Mouse (Mus musculus): Measurements from ENCODE around the gene Srsf5. TPM values are rescaled to one million over a fixed set of nuclear protein-coding genes. Genes with fewer than 3 reads are reported as not detected.

Srsf5 gene
- total and polyA plus RNA-seq, 2 experiments from 2014 or later, result 252 to 475 TPM

DNA sequence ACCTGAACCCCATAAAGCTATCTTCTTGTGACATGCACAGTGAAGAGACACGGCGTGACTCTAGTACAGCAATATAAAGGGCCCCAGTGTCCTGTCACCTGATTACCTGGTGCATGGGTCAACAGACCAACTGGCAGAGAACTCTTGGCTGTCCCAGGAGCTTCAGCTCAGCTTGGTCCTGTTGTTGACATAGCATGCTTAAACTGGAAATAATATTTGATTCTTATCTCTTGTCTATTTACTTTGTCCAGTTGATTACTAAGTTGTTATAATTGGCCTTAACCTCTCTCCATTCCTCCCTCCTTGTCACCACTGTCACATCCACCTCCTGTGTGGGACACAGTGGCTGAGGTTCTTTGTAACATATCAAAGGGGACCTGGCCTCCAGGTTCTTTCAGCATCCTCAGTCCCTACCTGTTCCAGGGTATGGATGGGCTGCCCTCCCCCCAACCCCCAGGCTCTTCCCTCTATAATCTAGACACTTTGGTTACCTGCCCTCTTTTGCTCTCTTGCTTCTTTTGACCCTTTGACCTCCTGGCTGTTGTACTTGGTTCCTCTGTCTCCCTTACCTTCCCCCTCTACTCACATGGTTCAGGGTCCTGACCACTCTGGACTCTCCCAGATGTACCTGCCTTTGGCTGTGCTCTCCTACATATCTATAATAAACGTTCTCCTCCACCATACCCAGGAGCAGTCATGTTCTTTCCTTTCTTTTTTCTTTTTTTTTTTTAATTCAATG, 13.7 kb upstream of the Srsf5 start:
- no peak for DNase-seq (ENCODE audit: low spot score)
- TF ChIP-seq CTCF (IDR thresholded peaks at IDR 0.05), result no peak
- WGBS, result 89% methylated on average over 3 of the region's 3 CpGs
- Histone ChIP-seq H3K9me3 (ENCODE audit: low read length) (no peaks in the 10 kb centered on the region), H3K27ac (ENCODE audit: low read depth, low read length) (no peak overlapping the region), H3K27me3 (ENCODE audit: insufficient read depth, low read length) (no peaks in the 10 kb centered on the region), H3K4me2 (ENCODE audit: low read depth, low read length, poor library complexity, severe bottlenecking) (no peak overlapping the region), H3K4me1 (ENCODE audit: insufficient read depth, low read length) (no peaks in the 10 kb centered on the region), H3K4me3 (ENCODE audit: low read depth, low read length) (no peak overlapping the region), H3K36me3 (ENCODE audit: insufficient read depth, low read length) (no peaks in the 10 kb centered on the region), H3K9ac (replicated peaks; ENCODE audit: low read length, poor library complexity, severe bottlenecking) (no peak overlapping the region)
- ATAC-seq (ENCODE audit: low FRiP score), result no peak

GRCm38 (mm10) chr12:80932865-80933264, 12.4 kb upstream of the Srsf5 start:
- DNase-seq (ENCODE audit: low spot score) (no peak), ATAC-seq (ENCODE audit: low FRiP score) (no peak)
- H3K27me3 ChIP-seq (ENCODE audit: insufficient read depth, low read length), result no peaks in the 10 kb centered on the region
- no peak for TF ChIP-seq CTCF (IDR thresholded peaks at IDR 0.05)
- H3K9me3 ChIP-seq (ENCODE audit: low read length), result no peaks in the 10 kb centered on the region
- no peak overlapping the region for H3K9ac ChIP-seq (replicated peaks; ENCODE audit: low read length, poor library complexity, severe bottlenecking)
- 100% methylated on average over 1 of the region's 1 CpGs for WGBS
- no peaks in the 10 kb centered on the region for H3K36me3 ChIP-seq (ENCODE audit: insufficient read depth, low read length)
- H3K27ac ChIP-seq (ENCODE audit: low read depth, low read length), result no peak overlapping the region
- no peak overlapping the region for H3K4me2 ChIP-seq (ENCODE audit: low read depth, low read length, poor library complexity, severe bottlenecking)
- H3K4me3 ChIP-seq (ENCODE audit: low read depth, low read length), result no peak overlapping the region
- no peaks in the 10 kb centered on the region for H3K4me1 ChIP-seq (ENCODE audit: insufficient read depth, low read length)

GRCm38 (mm10) chr12:80936751-80937150, 8.6 kb upstream of the Srsf5 start:
- 63% methylated on average over 2 of the region's 2 CpGs for WGBS
- ATAC-seq (ENCODE audit: low FRiP score) (no peak), DNase-seq (ENCODE audit: low spot score) (no peak)
- Histone ChIP-seq H3K27me3 (ENCODE audit: insufficient read depth, low read length) (no peaks in the 10 kb centered on the region), H3K4me1 (ENCODE audit: insufficient read depth, low read length) (no peaks in the 10 kb centered on the region), H3K4me3 (ENCODE audit: low read depth, low read length) (no peak overlapping the region), H3K4me2 (ENCODE audit: low read depth, low read length, poor library complexity, severe bottlenecking) (no peak overlapping the region), H3K36me3 (ENCODE audit: insufficient read depth, low read length) (no peaks in the 10 kb centered on the region), H3K27ac (ENCODE audit: low read depth, low read length) (no peak overlapping the region), H3K9ac (replicated peaks; ENCODE audit: low read length, poor library complexity, severe bottlenecking) (no peak overlapping the region), H3K9me3 (ENCODE audit: low read length) (no peaks in the 10 kb centered on the region)
- TF ChIP-seq CTCF (IDR thresholded peaks at IDR 0.05), result no peak

DNA sequence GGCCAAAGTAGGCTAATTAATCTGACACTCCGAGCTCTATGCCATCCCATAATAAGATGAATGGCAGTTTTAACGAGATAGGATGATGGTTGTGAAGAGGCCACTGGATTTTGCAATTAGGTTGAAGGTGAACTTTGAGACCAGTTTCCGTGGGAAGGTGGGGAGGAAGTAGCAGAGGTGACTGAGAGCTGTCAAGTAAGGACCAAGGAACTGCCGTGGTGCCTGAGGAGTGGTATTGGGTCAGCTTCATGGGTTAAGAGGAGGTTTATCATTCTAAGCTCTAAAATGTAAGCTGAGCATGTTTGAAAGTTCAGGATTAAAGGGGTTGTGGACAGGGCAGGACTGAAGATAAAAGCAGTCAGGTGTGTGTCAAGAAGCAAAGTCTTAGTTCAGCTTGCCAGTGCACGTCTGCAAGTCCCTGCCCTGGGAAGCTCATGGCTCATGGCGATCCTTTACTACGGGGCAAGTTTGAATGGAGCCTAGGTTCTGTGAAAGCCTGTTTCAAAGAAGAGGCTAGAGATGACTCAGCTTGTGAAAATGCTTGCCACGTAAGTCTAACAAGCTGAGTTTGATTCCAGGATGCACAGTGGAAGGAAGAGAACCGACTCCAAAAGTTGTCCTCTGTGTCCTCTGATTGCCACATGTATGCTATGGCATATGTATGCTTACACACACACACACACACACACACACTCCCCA, 7.8 kb upstream of the Srsf5 start:
- ATAC-seq (ENCODE audit: low FRiP score) (no peak), DNase-seq (ENCODE audit: low spot score) (no peak)
- Histone ChIP-seq H3K4me1 (ENCODE audit: insufficient read depth, low read length) (no peaks in the 10 kb centered on the region), H3K36me3 (ENCODE audit: insufficient read depth, low read length) (no peaks in the 10 kb centered on the region), H3K4me2 (ENCODE audit: low read depth, low read length, poor library complexity, severe bottlenecking) (no peak overlapping the region), H3K9ac (replicated peaks; ENCODE audit: low read length, poor library complexity, severe bottlenecking) (no peak overlapping the region), H3K9me3 (ENCODE audit: low read length) (no peaks in the 10 kb centered on the region), H3K27ac (ENCODE audit: low read depth, low read length) (no peak overlapping the region), H3K4me3 (ENCODE audit: low read depth, low read length) (no peak overlapping the region), H3K27me3 (ENCODE audit: insufficient read depth, low read length) (no peaks in the 10 kb centered on the region)
- no peak for TF ChIP-seq CTCF (IDR thresholded peaks at IDR 0.05)
- WGBS, result 82% methylated on average over 9 of the region's 9 CpGs

DNA sequence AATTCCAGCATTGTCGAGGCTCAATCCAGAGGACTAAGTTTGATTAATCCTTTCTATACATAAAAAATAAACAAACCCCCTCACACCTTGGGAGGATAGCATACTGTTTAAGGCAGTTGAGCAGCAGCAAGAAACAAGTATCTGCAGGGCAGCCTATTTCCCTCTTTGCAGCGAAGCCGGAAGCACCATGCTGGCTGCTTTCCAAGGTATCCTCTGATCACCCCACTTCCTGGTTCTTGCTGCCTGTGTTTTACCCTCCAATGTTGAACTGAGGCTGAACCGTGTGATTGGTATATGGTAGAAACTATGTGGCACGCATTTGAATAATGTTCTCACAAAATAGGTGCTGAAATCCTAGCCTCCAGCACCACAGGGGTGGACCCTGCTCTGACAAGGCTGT, 6.7 kb upstream of the Srsf5 start:
- Histone ChIP-seq H3K9ac (replicated peaks; ENCODE audit: low read length, poor library complexity, severe bottlenecking) (no peak overlapping the region), H3K4me3 (ENCODE audit: low read depth, low read length) (no peak overlapping the region), H3K9me3 (ENCODE audit: low read length) (no peaks in the 10 kb centered on the region), H3K4me1 (ENCODE audit: insufficient read depth, low read length) (no peaks in the 10 kb centered on the region), H3K36me3 (ENCODE audit: insufficient read depth, low read length) (no peaks in the 10 kb centered on the region), H3K4me2 (ENCODE audit: low read depth, low read length, poor library complexity, severe bottlenecking) (no peak overlapping the region), H3K27me3 (ENCODE audit: insufficient read depth, low read length) (no peaks in the 10 kb centered on the region), H3K27ac (ENCODE audit: low read depth, low read length) (no peak overlapping the region)
- ATAC-seq (ENCODE audit: low FRiP score), result no peak
- WGBS, result 69% methylated on average over 5 of the region's 5 CpGs
- TF ChIP-seq CTCF (IDR thresholded peaks at IDR 0.05), result no peak
- no peak for DNase-seq (ENCODE audit: low spot score)

GRCm38 (mm10) chr12:80939165-80939564, 6.1 kb upstream of the Srsf5 start:
- WGBS, result 77% methylated on average over 4 of the region's 4 CpGs

More at GRCm38 (mm10) chr12:80939165-80939564, 6.1 kb upstream of the Srsf5 start:
- no peak overlapping the region for H3K4me3 ChIP-seq (ENCODE audit: low read depth, low read length)
- no peak for ATAC-seq (ENCODE audit: low FRiP score)
- H3K4me2 ChIP-seq (ENCODE audit: low read depth, low read length, poor library complexity, severe bottlenecking), result no peak overlapping the region
- no peak overlapping the region for H3K27ac ChIP-seq (ENCODE audit: low read depth, low read length)
- no peaks in the 10 kb centered on the region for H3K9me3 ChIP-seq (ENCODE audit: low read length)
- H3K9ac ChIP-seq (replicated peaks; ENCODE audit: low read length, poor library complexity, severe bottlenecking), result no peak overlapping the region
- no peak for TF ChIP-seq CTCF (IDR thresholded peaks at IDR 0.05)
- H3K4me1 ChIP-seq (ENCODE audit: insufficient read depth, low read length), result no peaks in the 10 kb centered on the region
- no peaks in the 10 kb centered on the region for H3K27me3 ChIP-seq (ENCODE audit: insufficient read depth, low read length)
- no peak for DNase-seq (ENCODE audit: low spot score)
- no peaks in the 10 kb centered on the region for H3K36me3 ChIP-seq (ENCODE audit: insufficient read depth, low read length)
